Mouse (Mus musculus) embryo, embryonic 10 days (tissue): ENCODE data around the gene Psen2.

Experiments
- DNase-seq: peaks from one replicate; pipeline ENCODE4 v3.0.0-alpha.2; 2015; ENCODE audit warnings: low spot score

Gene Psen2

GRCm38 (mm10) chr1:180197956-180198355 lies 65.3 kb downstream of the Psen2 start:
- no peak for DNase-seq

- DNase-seq, result no peak
Observed at GRCm38 (mm10) chr1:180196508-180196907, 66.7 kb downstream of the Psen2 start.

- peak; percentile 99 for DNase-seq
Observed at GRCm38 (mm10) chr1:180195703-180196381, 67.4 kb downstream of the Psen2 start.

DNA sequence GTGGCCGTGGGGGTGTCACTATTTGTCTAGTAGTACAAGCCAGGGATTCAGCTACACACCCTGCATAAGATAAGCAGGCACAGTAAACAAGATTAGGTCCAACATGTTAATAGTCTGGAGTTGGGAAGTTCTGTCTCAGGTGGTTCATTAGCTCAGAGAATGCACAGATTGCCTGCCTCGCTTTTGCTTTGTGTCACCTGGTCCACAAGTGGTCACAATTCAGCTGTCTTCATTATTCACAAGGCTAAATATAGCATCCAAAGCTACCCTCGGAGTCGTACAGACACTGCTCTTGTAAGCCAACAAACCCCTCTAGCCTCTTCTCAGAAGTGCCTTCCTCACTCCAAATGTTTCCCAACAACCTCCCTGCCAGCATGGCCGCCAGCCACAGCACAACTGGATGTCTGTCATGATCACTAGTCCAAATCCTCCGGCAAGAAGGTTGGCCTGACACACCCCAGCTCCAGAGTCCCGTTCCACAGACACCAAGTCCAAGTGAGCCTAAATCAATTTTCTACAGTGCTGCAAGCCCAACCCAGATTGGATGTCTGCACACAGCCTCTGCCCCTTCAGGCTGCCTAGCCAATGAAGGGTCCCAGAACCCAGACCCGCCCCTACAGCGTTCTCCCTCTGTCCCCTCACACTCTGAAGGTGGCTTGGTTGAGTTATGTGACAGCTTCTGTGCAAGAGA lies 68.3 kb downstream of the Psen2 start:
- DNase-seq, result peak; percentile 58

DNA sequence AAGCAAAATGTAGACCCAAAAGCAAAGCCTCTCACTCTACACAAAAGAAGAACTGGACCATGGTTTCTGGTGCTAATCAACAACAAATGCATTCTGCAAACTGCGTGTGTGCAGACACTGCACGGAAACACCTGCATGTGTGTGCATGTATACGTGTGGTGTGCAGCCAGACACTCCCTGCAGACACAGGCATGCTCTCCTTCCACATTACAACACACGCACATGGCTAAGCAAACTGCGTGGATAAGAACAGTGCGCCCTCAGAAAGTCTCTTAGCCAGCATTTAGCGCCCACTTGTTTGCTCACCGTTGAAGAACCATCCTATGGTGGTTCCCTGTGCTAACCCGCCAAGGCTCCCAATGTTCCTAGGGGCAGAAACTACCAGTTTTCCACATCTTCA lies 69.2 kb downstream of the Psen2 start:
- no peak for DNase-seq

DNA sequence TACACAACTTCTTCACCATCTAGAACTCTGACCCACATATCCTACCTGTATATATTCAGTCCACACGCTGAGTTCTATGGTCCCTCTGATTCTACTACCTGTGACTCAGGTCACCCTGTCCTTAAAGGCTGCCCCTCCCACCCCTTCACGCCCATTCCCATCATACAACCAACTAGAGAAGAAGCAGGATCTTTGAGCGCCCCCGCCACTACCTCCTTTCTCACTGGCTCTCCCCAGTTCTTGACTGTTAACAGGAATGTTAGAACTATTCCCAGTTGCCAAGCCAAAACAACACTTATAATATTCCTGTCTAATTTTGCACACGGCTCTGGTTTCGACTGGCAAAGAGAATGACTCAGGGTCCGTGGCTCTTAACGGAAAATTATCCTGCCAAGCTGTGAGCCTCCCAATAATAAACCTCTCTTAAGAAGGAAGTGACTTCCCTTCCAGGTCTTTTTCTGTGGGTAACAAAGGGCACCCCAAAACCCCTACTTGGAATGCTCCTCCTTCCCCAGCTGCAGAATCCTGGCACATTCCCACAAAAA lies 69.8 kb downstream of the Psen2 start:
- DNase-seq, result no peak

DNA sequence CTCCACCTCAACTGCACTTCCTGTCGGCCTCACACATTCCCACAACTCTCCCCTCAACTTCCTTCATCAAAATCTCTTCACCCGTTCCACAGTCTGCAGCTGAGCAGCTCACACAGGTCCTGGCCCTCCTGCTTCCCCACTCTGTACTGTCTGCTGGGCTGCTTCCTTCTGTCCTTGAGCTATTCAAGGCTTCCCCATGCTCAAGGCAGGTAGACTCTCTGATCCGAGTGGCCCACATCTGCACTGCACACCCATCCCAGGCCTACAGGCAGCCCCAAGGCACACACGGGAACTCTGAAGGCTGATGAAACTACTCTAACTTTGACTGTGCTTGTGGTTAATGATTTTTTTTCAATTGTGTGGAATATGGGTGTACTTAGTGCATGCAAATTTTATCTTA lies 70.4 kb downstream of the Psen2 start:
- DNase-seq, result no peak

- DNase-seq, result no peak
Observed at GRCm38 (mm10) chr1:180191651-180192220, 71.5 kb downstream of the Psen2 start.

DNA sequence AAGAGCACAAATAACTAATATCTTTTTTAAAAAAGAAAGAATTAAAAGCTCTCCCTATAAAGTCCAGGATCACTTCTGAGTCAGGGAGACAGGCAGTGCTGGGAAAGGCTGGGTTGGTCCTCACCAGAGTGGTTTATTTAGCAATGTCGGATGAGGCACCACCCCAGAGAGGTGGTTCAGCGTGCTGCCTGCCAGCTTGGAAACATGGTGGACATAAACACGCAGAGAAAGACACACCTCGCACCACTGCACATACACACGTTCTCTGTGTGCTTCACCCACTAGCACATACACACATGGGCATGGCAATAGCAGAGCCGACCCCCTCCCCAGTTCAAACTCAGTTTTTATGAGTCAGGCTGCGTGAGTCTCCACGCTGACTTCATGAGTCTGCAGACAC lies 72.1 kb downstream of the Psen2 start:
- no peak for DNase-seq

GRCm38 (mm10) chr1:180188951-180189350 lies 74.3 kb downstream of the Psen2 start:
- DNase-seq, result no peak

DNA sequence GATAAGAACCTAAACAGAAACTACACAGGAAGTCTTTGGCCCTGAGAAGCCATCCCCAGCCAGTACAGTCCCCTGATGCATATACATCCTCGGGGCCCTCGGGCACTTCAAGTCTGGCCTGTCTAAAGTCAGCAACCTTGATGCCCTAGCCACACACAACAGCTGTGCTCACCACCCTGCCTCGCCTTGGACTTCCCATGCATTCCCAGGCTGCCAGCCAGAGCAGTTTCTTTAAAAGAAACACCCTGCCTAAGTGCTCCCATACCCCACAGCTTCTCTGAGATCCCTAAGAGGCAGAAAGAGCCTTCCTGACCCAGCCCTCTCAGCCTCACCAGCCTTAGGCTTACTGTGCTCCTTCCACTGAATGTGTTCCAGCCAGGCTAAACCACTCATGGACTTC lies 76.9 kb downstream of the Psen2 start:
- DNase-seq, result no peak

GRCm38 (mm10) chr1:180185877-180186276 lies 77.4 kb downstream of the Psen2 start:
- no peak for DNase-seq

GRCm38 (mm10) chr1:180184768-180185167 lies 78.5 kb downstream of the Psen2 start:
- DNase-seq, result no peak

- no peak for DNase-seq
Observed at GRCm38 (mm10) chr1:180183525-180184159, 79.6 kb downstream of the Psen2 start.

DNA sequence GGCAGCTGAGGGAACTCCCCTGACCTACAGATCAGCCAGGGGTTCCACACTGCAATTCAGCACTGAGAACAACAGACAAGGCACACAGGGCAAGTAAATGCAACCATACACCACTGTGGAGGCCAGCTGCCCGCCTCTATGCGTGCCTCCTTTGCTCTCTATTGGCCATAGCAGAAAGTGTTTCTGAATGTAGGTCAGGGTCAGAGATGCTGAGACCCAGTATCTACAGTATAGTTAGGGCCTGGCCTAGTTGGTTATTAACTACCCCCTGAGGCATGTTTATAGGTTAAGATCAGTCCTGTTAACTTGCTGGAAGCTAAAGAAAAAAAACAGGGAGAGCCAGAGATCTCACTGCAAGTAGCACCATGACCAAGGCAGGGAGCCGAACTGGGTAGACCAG lies 80.5 kb downstream of the Psen2 start:
- DNase-seq, result no peak

DNA sequence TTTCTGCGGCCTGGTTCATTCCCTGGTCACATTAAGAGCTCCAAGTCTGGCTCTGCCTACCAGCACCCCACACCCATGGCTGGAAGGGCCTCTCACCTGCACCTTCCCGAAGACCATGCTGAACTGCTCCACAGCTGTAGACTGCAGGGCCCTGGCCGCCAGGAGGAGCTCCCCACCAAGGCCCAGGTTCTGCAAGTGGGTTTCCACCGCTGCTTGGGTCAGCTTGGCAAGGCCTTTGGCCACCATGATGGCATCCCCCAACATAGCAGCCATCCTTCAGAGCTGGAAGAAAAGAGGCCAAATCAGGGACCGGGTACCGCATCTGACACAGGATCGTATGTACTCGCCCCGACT lies 81.3 kb downstream of the Psen2 start:
- no peak for DNase-seq

GRCm38 (mm10) chr1:180181304-180181965 lies 81.8 kb downstream of the Psen2 start:
- DNase-seq, result no peak

DNA sequence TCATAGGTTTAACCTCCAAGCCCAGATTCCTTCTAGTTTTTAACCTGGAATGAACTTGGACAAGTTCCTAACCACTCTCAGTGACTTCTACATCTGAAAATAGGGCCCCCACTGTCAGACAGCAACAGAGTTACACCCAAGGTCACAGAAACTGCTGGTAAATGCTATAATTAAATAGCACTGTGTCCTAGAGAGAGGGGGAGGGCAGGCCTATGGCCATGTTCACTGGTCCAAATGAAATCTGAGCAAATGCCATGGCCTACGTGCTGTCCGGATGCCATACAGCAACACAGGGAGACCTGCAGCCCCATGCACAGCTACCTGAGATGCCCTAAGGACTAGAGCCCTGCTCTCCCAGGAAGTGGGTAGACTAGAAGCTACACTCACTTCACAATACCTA lies 83.4 kb downstream of the Psen2 start:
- no peak for DNase-seq

- DNase-seq, result no peak
Observed at GRCm38 (mm10) chr1:180179100-180179499, 84.1 kb downstream of the Psen2 start.

- no peak for DNase-seq
Observed at GRCm38 (mm10) chr1:180178340-180178739, 84.9 kb downstream of the Psen2 start.
